Mouse (Mus musculus) intestine, postnatal 0 days (tissue): ENCODE results near the gene Ncf4. TPM values are rescaled to one million over a fixed set of nuclear protein-coding genes. Genes with fewer than 3 reads are reported as not detected.

Experiments
- ATAC-seq: fragments of 200-750 bp; cut with Nextera tagmentation; 2 replicates; pipeline ENCODE4 v1.8.0; 2017; ENCODE audit warnings: mild to moderate bottlenecking, moderate TSS enrichment, moderate library complexity
- H3K27ac ChIP-seq: fragments of 300-500 bp; sonication (generic); 2 replicates; pipeline ENCODE4 v1.5.1; 2014; ENCODE audit warnings: mild to moderate bottlenecking, low read depth, low read length, moderate library complexity
- H3K27me3 ChIP-seq: fragments of 300-500 bp; sonication (generic); replicated peaks from 2 replicates; pipeline ENCODE4 v1.6.1; 2014; ENCODE audit warnings: low read length, mixed read lengths; ENCODE audit not compliant: control insufficient read depth, insufficient read depth
- H3K36me3 ChIP-seq: fragments of 300-500 bp; sonication (generic); 2 replicates; pipeline ENCODE4 v1.6.1; 2014; ENCODE audit warnings: mild to moderate bottlenecking, moderate library complexity; ENCODE audit not compliant: control insufficient read depth, insufficient read depth
- H3K4me1 ChIP-seq: fragments of 300-500 bp; sonication (generic); replicated peaks from 2 replicates; pipeline ENCODE4 v1.6.1; 2014; ENCODE audit warnings: antibody characterized with exemption, low read length, mixed read lengths; ENCODE audit not compliant: control insufficient read depth, insufficient read depth
- H3K4me2 ChIP-seq: fragments of 300-500 bp; sonication (generic); replicated peaks from 2 replicates; pipeline ENCODE4 v1.6.1; 2014; ENCODE audit warnings: low read depth, mild to moderate bottlenecking, moderate library complexity
- H3K4me3 ChIP-seq: fragments of 300-500 bp; sonication (generic); 2 replicates; pipeline ENCODE4 v1.5.1; 2014; ENCODE audit warnings: low read depth, low read length
- H3K9ac ChIP-seq: fragments of 300-500 bp; sonication (generic); 2 replicates; pipeline ENCODE4 v1.6.1; 2014; ENCODE audit warnings: mild to moderate bottlenecking, low read depth, low read length
- H3K9me3 ChIP-seq: fragments of 300-500 bp; sonication (generic); 2 replicates; pipeline ENCODE4 v1.6.1; 2016; ENCODE audit warnings: mixed run types; ENCODE audit not compliant: control insufficient read depth
- CTCF ChIP-seq: sonication (generic); IDR thresholded peaks from 2 replicates; pipeline ENCODE4 v1.5.1; 2016; ENCODE audit warnings: low read depth, mild to moderate bottlenecking, control low read depth, antibody characterized with exemption, moderate library complexity
- WGBS: fragments of 180-500 bp; shearing (Covaris S2); extraction: QIAGEN DNeasy Blood & Tissue Kit; methylation state at CpG from one replicate; pipeline ENCODE4 v1.1.7; 2014; 5-methylcytosine and 5-hydroxymethylcytosine counted together
- polyA plus RNA-seq: library from polyadenylated mRNA; unstranded; fragments of >200 nt; fragmentation: Nextera tagmentation; extraction: Ambion mirVana; gene quantifications from 2 replicates; pipeline ENCODE4 v1.2.1, GENCODE M21; 2015

Gene Ncf4
- polyA plus RNA-seq, 1 experiment from 2014 or later: 2.8 TPM

DNA sequence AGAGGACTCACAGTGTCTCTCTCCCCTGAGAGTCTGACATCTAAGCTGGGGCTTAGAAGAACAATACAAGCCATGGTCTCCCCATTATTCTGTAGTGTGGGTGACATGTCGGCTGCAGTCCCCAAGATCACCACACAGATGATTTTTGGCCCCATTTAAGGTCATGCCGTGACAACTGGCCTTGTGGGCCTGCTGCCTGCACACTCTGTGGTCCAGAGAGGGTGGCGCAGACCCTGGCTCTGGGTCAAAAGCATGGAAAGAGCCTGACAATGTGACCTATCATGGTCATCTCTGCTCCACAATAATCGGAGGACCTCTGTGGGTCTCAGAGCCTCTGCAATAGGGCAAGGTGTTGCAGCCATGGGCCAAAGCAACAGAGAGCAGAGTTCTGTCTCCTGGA is 49.1 kb downstream of the Ncf4 start:
- no peak for ATAC-seq
- Histone ChIP-seq H3K36me3 (no peaks in the 10 kb centered on the region), H3K4me1 (no peaks in the 10 kb centered on the region), H3K4me2 (no peak overlapping the region), H3K4me3 (no peak overlapping the region), H3K27me3 (no peaks in the 10 kb centered on the region), H3K27ac (no peak overlapping the region), H3K9ac (no peak overlapping the region), H3K9me3 (no peaks in the 10 kb centered on the region)
- TF ChIP-seq CTCF: no peak
- WGBS: 80% methylated on average over 4 of the region's 4 CpGs

DNA sequence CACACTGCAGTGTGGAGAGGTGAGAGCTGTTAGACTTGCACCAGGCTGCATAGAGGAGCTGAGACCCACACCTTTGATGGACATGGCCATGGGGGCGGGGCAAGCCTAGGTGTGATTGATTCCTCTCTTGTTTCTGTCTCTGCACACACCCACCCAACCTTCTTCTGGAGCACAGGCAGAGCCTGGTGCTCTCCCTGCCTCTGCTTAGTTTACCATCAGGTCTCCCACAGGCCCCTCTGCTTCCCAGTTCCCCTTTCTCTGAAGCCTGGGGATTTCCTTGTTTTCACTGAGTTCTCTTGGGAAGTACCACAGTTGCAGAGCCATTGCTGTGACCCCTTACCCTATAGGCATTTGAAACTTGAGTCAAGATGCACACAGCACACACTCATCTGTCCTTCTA is 54.0 kb downstream of the Ncf4 start:
- H3K27me3 ChIP-seq: no peaks in the 10 kb centered on the region
- H3K4me3 ChIP-seq: no peak overlapping the region
- H3K4me2 ChIP-seq: no peak overlapping the region
- no peak for TF ChIP-seq CTCF
- no peak overlapping the region for H3K9ac ChIP-seq
- ATAC-seq: no peak
- H3K4me1 ChIP-seq: no peaks in the 10 kb centered on the region
- H3K27ac ChIP-seq: no peak overlapping the region
- H3K36me3 ChIP-seq: no peaks in the 10 kb centered on the region
- H3K9me3 ChIP-seq: no peaks in the 10 kb centered on the region
- WGBS: 78% methylated on average over 1 of the region's 1 CpGs

DNA sequence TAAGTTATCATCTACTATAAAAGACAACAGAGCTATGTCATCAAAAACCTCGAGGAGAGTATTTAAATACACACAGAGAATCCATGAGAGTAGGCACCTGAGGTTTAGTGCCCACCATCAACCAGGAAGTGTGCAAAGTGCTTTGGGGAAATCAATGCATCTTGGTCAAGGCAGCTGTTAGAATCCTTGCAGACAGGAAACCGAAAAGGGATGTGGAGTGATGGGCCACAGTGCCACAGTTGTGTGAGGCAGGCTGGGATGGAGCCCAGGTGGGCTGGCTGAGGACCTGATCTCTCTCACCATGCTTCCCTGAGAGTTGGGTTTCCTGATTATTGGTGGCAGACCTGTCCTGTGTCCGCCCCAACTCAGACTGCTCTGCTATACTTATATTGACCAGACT is 55.0 kb downstream of the Ncf4 start:
- H3K27me3 ChIP-seq: no peaks in the 10 kb centered on the region
- H3K4me3 ChIP-seq: no peak overlapping the region
- TF ChIP-seq CTCF: no peak
- WGBS: 73% methylated on average over 3 of the region's 3 CpGs
- no peak overlapping the region for H3K9ac ChIP-seq
- no peaks in the 10 kb centered on the region for H3K4me1 ChIP-seq
- no peak overlapping the region for H3K27ac ChIP-seq
- ATAC-seq: no peak
- H3K4me2 ChIP-seq: no peak overlapping the region
- H3K9me3 ChIP-seq: no peaks in the 10 kb centered on the region
- H3K36me3 ChIP-seq: no peaks in the 10 kb centered on the region

DNA sequence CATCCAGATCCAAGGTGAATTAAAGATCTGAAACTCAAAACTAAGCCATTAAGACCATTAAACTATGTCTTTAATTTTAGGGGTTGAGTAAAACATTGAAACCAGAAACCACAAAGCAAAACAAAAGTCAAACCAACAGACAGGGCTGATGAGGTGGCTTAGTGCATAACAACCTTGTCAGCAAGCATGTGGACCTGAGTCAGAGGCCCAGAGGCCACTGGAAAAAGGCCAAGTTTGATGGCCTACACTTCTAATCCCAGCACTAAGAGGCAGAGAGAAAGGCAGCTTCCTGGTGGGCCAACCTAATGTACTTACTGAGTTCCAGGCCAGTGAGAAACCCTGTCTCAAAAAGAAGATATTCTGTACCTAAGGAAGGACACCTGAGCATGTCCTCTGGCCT is 56.2 kb downstream of the Ncf4 start:
- no peak for ATAC-seq

DNA sequence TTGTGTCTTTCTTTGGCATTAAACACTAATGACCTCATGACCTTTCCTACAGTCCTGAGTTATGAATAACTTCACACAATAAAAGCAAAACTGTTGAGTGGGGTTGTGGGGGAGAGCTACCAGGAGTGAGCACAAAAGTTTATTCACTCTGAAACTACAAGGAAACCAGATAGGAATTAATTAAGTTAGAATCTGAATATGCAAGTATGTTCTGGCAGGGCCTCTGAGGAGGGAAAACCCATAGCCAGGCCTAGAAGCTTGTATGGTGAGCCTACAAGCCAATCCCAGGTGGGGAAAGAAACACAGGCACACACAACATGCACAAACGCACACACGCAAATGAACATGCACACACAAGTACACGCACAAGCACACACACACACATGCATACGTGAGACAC is 58.1 kb downstream of the Ncf4 start:
- ATAC-seq: no peak
- Histone ChIP-seq H3K9ac (no peak overlapping the region), H3K9me3 (no peaks in the 10 kb centered on the region), H3K4me3 (no peak overlapping the region), H3K4me2 (no peak overlapping the region), H3K27me3 (no peaks in the 10 kb centered on the region), H3K36me3 (no peaks in the 10 kb centered on the region), H3K27ac (no peak overlapping the region), H3K4me1 (no peaks in the 10 kb centered on the region)
- WGBS: 97% methylated on average over 4 of the region's 4 CpGs
- TF ChIP-seq CTCF: no peak

More for the DNA sequence above, 56.2 kb downstream of the Ncf4 start:
- Histone ChIP-seq H3K4me3 (no peak overlapping the region), H3K36me3 (no peaks in the 10 kb centered on the region), H3K27me3 (no peaks in the 10 kb centered on the region), H3K4me1 (no peaks in the 10 kb centered on the region), H3K9ac (no peak overlapping the region), H3K27ac (no peak overlapping the region), H3K9me3 (no peaks in the 10 kb centered on the region), H3K4me2 (no peak overlapping the region)
- no peak for TF ChIP-seq CTCF

DNA sequence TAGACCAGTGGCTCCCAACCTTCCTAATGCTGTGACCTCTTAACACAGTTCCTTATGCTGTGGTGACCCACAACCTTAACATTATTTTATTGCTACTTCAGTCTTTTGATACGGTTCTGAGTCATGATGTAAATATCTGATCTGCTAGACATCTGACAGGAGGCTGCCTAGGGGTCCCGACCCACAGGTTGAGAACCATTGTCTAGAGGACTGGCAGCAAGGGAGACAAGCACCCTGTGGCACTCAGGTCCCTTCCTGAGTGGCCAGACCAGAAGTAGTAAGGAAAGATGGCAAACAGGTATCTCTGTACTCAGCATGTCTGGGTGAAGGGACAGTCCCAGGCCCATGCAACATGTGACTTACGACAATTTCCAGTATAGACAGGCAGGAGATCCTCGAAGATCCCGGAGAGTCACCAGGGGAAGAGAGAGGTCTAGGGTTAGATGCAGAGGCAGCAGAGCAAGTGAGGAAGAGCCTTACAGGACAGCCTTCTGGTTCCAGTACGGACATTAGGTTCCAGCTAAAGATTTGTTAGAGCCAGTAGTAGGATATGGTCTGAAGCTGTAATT is 59.1 kb downstream of the Ncf4 start:
- WGBS: 88% methylated on average over 6 of the region's 6 CpGs
- no peak overlapping the region for H3K4me3 ChIP-seq
- no peak for TF ChIP-seq CTCF
- H3K4me2 ChIP-seq: no peak overlapping the region
- H3K36me3 ChIP-seq: no peaks in the 10 kb centered on the region
- no peaks in the 10 kb centered on the region for H3K27me3 ChIP-seq
- no peak overlapping the region for H3K9ac ChIP-seq
- H3K4me1 ChIP-seq: no peaks in the 10 kb centered on the region
- no peak overlapping the region for H3K27ac ChIP-seq
- ATAC-seq: no peak
- H3K9me3 ChIP-seq: no peaks in the 10 kb centered on the region
